Mouse (Mus musculus) 3T3-L1 (cell line): ENCODE data around the gene Stk39.

Source experiments
- DNase-seq: peaks from one replicate; pipeline ENCODE4 v3.0.0-alpha.2; 2015; ENCODE audit warnings: low read depth, low spot score

Gene Stk39

GRCm38 (mm10) chr2:68382394-68383059 lies 89.5 kb downstream of the Stk39 start:
- no peak for DNase-seq

- no peak for DNase-seq
Measured at GRCm38 (mm10) chr2:68381881-68382280, 90.2 kb downstream of the Stk39 start.

GRCm38 (mm10) chr2:68381205-68381604 lies 90.9 kb downstream of the Stk39 start:
- DNase-seq, result no peak

GRCm38 (mm10) chr2:68379631-68380030 lies 92.4 kb downstream of the Stk39 start:
- DNase-seq, result no peak

GRCm38 (mm10) chr2:68378319-68378718 lies 93.7 kb downstream of the Stk39 start:
- no peak for DNase-seq

GRCm38 (mm10) chr2:68377251-68377681 lies 94.8 kb downstream of the Stk39 start:
- DNase-seq, result no peak

- DNase-seq, result no peak
Measured at GRCm38 (mm10) chr2:68376660-68377059, 95.4 kb downstream of the Stk39 start.

- DNase-seq, result no peak
Measured at GRCm38 (mm10) chr2:68374202-68374601, 97.9 kb downstream of the Stk39 start.

GRCm38 (mm10) chr2:68371912-68372311 lies 100.2 kb downstream of the Stk39 start:
- DNase-seq, result no peak

GRCm38 (mm10) chr2:68370326-68370725 lies 101.7 kb downstream of the Stk39 start:
- no peak for DNase-seq

GRCm38 (mm10) chr2:68369080-68369479 lies 103.0 kb downstream of the Stk39 start:
- DNase-seq, result no peak

GRCm38 (mm10) chr2:68367944-68368343 lies 104.1 kb downstream of the Stk39 start:
- DNase-seq, result peak; percentile 7

GRCm38 (mm10) chr2:68366897-68367193 lies 105.2 kb downstream of the Stk39 start:
- no peak for DNase-seq

GRCm38 (mm10) chr2:68366091-68366896 lies 105.8 kb downstream of the Stk39 start:
- no peak for DNase-seq

- no peak for DNase-seq
Measured at GRCm38 (mm10) chr2:68365504-68365903, 106.6 kb downstream of the Stk39 start.

- peak; percentile 67 for DNase-seq
Measured at GRCm38 (mm10) chr2:68364181-68364900, 107.7 kb downstream of the Stk39 start.

- DNase-seq, result no peak
Measured at GRCm38 (mm10) chr2:68363159-68363558, 108.9 kb downstream of the Stk39 start.

GRCm38 (mm10) chr2:68361701-68362100 lies 110.4 kb downstream of the Stk39 start:
- no peak for DNase-seq

- peak; percentile 83 for DNase-seq
Measured at GRCm38 (mm10) chr2:68350621-68351020, 121.4 kb downstream of the Stk39 start.

GRCm38 (mm10) chr2:68349593-68350383 lies 122.3 kb downstream of the Stk39 start:
- DNase-seq, result peak; percentile 88

GRCm38 (mm10) chr2:68348966-68349365 lies 123.1 kb downstream of the Stk39 start:
- no peak for DNase-seq
